Mouse (Mus musculus) R1 (cell line): ENCODE measurements at regions not wholly inside any gene's neighbourhood (a gene's known extent, or its start where the extent isn't known, plus 50 kb on each side); places are given as distances from the start of the nearest gene placed in this dataset.

Experiments
- DNase-seq: peaks from one replicate; pipeline ENCODE4 v3.0.0-alpha.2; 2018; ENCODE audit warnings: low read depth, low spot score

DNA sequence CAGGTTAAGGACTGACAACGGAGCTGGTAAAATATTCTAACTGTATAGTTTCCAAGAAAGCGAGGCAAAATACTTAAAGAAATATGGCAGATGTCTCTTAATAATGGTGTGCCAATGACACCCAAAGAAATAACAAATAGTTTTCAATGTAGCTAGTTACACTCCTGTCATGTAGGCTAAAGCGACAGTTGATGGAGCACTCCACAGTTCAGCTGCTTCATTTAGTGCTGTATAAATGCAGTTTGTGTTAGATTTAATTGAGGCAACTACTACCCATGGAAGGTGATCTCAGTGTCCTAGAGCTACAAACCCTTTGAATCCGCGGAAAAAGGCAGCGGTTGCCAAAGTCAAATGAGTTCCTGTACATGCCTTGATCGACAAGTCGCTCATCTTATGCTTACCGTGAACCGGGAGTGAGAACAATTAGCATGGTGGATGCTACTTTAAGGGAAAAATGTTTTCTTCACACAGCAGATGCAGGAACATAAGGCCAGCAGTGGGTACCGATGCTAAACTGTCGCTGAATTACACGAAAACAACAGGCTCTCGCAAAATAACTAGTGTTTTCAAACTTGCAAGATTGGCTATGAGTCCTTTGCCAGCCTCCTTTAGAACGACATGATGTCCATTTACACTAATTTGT lies 961.4 kb downstream of the Mat2b start:
- DNase-seq: no peak

DNA sequence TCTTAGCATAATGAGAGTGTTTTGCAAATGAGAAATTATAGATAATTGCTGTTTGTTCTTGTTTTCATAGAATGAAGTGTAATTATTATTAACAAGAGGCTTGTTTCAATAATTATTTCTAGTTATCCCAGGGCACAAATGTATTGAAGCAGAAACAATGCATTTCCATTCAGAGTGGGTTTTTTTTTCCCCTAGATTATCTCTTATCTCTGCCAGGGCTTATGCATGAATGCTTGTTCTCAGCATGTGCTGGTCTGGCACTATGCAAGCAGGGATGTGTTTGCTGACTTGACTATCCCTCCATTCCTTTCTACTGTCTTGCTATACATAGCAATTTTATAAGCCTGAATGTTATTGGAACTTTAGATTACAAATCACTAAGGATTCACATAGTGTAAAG lies 971.4 kb downstream of the Mat2b start:
- DNase-seq: no peak

DNA sequence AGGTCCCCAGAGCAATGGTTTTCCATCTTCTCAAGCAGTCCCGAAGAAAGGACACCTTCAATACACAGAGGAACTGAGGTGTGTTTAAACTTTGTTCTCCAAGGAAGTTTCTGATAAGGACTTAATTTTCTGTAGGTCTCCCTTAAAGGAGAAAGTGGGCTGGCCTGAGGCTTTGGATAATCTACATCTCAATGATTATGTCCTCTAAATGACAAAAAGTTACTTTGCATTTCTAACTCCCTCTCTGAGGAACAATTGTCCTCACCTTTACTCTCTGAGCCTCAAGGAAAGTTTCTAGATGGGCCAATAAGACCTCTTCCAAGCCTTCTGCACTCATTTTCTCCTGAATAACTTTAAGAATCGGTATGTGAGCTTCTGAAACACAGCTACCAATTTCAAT lies 1016.5 kb downstream of the Mat2b start:
- DNase-seq: peak; percentile 75

DNA sequence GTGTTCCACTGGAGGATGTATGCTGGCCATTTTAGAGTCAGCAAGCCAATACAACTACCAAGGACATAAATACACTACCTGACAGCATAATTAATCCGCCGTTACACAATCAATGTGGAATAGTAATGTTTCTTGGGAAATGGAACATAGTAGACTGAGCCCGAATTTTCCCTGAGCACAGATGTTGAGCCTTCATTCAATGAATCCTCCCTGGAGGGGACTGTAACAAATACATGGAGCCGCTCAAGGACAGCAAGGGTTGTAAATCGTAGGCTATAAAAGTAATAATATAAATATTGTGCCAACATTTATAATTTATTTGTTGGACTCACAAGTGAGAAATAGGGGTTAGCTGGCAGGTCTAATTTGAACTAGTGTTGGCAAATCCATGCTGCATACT lies 1041.4 kb downstream of the Mat2b start:
- no peak for DNase-seq

DNA sequence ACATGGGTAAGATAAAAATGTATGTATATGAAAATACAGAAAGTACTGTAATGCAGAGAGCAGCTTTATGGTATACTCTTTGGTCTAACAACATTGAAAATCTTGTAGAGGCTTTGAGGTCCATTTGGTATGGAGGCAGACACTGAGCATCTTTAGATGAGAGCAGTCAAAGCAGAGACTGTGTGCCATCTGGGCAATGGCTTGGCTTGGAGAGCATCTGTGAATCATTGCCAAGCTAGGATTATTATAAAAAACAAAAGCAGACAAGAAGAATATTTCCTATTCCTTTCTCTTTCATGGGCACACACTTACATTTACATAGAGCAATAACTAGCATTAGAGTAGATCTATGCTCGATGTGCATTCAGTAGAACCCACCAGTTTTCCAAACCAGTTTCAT lies 1075.6 kb downstream of the Mat2b start:
- no peak for DNase-seq

DNA sequence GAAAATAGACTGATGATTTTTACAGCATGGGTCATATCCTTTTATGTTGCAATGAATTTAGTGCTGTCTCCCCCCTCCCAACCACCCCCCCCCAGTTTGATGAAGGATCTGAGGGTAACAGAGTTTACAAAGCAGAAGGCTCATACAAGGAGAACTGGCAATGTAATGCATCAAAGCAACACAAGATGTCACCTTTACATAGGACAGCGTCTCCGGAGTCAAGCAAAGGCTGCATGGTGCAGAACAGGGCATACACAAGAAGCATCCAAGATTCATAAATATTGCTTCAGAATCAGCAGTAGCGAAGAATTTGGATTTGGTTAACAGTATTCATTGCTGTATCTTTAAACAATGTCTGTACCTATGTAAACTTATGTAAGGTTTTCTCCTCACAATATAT lies 1079.2 kb downstream of the Mat2b start:
- DNase-seq: no peak

DNA sequence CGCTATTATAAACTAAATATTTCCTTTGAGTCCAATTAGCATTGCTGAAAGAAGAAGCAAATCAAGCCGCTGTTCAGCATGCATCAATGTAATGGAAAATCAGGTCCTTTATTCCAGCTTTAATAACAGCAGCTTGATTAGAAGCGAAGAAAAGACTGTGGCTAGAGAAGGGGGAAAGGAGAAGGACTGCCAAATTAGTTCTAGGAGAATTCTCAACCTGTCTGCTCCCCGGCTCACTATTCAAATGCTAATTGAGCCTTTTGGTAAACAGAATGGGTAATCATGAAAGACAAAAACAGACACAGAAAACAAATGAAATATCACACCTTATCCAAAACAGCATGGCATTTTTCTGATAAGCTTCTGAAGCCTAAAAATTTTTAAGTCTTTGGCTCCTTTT lies 1098.5 kb downstream of the Mat2b start:
- peak; percentile 56 for DNase-seq

DNA sequence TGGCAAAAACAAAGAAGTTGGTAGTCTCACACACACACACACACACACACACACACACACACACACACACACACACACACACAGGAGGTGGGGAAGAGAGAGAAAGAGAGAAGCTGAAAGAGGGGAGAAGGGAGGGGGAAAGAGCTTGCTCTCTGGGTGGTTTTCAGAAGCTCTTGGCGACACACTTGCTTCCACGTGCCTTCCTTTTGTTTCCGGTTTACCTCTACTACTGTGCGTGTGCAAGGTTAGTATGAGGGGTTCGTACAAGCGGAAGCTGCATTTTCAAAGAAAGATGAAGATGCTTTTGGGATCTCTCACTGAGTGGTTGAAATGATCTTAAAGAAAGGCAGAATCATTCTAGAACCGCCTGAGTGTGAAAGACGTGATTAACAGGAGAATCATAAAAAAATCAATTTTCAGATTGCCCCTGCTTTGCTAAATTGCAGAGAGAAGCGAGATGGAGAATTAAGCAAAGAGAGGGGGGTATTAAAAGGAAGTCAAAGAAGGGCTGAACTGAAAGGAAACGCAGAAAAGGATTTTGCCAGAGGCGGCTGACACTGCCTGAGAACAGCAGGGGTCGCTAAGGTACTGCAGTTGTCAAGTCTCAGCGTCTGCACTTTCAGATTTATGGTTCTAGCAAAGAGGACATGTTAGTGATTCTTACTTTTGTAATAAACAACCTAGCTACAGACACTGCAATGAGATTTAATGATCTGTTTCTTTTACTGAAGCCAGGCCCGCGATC lies 1106.2 kb downstream of the Mat2b start:
- peak; percentile 45 for DNase-seq

DNA sequence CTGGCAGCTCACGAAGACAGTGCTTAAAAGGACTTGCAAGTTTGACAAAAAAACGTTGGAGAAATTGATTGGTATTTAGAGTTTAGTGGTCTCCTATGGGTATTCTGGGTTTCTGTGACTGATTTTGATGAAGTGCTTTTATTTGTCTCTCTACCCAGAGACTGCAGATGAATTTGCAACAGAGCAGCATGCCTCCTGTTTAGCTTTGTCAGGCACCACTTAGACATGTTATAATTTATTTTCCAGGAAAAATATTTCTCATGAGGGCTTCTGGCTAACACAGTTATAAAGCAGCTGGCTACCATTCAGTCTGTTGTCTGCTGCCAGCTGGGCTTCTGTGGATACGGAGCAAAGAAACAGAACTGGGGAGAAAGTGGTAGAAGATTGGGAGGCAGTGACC lies 1136.7 kb downstream of the Mat2b start:
- no peak for DNase-seq

DNA sequence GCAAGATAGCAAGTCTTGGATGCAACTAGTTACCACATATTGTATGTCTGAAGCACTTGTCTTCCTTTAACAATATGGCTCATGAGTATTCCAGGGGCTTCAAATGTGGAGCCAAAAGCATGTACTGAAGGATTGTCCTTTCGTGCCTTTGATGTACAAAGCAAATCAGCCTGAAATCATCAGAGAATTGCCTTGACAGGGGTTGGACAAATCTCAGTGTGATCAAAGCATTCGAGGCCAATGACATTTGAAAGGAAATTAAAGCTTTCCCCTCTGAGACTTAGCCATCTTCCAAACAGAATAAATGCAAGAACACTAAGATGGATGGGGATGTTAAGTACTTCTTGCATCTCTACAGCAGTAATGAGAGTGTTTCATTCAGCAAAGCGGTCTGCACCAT lies 1144.9 kb downstream of the Mat2b start:
- DNase-seq: no peak

DNA sequence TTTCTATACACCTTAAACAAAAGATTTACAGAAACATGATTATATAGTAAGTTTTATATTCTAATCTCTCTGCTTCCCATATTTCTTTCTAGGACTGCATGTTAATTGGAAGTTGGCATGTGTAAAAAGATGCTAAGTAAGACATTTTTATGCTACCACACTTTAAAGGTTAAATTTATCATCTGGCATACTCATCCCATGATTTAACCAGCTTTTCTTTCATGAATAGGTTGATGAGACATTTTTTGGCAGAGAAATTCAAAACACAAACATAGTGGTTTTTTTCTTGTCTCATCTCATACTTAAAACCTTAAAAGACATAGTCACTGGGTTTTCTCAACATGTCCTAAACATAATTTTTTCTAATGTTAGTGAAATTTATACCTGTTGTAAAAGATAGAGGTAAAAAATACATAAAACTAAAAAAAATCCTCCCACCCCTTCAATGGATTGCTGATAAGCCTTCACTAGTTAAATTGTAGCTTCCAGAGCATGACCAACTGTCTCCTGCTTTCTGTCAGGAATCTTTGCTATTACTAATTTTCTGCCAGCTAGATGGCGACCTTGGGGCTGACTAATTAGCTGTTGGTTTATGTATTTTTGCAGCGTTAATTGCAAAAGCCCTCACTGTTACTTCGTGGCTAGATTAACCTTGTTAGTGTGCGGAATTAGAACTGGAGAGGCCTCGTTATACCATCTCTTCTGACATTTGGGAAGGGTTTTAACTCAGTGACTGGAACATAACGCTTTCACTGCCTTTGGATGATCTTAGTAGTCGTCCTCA lies 1169.9 kb downstream of the Mat2b start:
- no peak for DNase-seq

DNA sequence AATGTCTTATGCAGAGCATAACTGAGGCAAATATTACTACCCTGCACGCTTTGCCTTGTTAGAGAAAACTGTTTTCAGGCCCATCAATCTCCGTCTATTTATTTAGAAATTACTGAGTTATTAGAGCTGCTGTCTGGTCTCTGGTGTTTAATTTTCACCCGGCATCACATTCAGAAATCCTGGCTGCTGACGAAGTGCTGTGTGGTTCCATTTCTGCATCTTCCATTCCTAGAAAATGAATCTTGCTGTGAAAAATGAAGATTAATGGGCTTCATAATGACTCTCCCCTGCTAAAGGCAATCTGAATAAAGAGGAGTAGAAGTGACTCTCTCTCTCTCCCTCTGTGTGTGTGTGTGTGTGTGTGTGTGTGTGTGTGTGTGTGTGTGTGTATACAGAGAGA lies 1199.8 kb downstream of the Mat2b start:
- no peak for DNase-seq

DNA sequence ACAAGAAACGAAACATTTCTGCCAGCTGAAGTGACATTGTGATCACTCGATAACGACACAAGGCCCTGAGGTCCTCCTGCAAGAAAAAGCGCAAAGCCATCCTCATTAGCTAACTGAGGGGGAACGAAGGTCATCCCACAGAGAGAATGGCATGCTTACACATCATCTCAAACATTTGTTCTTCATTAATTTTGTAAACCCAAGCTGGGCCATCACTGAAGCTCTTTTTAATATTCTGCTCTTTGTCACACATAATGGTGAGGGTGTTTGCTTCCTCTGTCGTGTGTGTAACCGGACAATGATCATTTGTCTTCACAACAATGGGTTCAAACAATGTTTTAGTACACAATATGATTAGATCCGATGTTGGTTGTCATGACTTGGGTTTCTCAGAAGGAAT lies 1217.9 kb downstream of the Mat2b start:
- DNase-seq: no peak

DNA sequence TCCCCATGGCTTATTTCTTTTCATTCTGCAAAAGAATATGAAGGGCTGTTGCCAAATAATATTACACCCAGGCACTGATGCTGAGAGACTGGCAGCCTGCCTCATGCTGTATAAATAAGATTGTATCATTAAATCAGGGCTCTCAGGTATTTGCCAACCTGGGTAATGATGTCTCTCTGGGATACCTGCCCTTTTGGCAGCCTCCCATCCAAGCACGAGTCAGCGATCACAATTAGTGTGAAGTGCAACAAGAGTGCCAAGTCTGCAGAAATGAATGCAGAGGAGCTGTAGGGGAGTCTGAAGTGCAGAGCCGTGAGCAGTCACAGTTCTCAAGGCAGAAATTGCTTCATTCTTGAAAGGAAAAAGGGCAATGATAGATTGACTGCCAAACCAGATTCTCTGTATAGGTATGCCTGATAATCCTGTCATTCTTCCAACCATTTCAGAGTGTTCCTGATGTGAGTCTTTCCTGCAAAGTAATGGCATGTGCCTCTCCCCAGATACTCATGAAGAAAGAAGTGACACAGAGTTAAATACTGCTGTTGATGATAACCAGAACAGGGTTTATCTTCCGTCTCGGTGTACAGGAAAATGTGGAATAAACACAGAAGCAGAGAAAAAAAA lies 1241.6 kb downstream of the Mat2b start:
- no peak for DNase-seq

DNA sequence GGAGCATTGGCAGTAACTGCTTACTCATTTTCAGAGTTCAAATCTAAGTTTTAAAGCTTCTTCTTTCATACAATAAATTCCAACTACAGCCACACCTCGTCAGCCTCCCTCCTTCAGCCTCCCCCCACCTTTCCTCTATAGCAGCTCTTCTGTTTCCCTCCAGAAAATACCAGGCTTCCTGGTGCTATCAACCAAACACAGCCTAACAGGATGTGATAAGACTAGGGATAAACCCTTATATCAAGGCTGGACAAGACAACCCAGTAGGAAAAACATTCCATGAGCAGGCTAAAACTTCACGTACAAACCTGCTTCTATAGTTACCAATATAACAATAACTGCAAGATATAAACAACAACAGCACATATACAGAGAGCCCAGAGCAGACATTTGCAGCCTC lies 1248.6 kb downstream of the Mat2b start:
- no peak for DNase-seq

DNA sequence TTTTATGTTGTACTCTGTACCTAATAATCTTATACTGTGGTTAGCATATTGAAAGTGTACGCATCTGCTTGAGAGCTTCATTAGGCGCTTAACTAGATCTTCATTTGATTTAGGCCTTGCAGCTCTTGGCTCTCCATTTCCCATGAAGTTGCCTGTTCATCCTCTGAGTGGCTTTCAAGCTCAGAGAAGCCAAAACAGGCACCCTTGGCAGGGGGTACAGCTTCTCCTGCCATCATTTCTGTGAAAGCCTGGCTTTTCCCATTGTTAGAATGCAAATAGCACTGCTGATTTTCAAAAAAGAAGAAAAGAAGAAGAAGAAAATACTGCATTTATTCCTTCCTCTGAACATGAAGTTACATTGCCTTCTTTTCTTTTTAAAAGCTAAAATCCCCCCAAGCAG lies 1283.3 kb downstream of the Mat2b start:
- DNase-seq: no peak

DNA sequence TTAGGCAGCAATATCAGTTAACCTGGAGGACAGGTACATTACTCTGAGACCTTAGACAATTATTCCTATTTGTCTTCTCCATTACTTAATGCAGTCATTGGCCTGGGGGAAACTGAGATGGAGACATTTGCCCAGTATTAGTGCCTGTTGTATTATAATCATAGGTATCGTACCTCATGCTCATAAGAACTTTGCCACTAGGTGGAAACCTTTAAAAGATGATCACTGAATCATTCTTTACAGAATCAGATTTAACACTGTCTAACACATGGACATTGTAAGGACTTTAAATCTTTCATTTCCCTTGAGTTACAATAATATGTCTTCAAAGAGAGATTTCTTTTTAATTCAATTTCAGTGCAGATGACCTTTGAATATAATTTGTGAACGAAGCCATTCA lies 1283.8 kb downstream of the Mat2b start:
- DNase-seq: no peak

DNA sequence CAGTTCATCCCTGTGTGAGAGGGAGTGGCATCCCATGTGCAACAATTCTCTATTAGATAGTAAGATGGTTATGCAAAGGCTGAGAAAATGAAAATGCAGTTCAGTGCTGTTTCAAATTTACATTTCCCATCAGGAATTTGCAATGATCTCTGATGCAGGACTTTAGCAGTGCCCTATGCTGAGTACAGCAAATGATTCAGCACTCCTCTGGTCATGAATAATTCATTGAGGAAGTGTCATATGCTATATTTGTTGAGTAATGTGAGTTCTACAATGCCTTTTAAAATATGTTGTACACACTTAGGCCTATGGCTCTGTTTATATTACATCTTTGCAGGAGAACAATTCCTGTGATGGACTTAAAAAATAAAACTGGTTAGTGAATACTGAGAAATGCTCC lies 1330.2 kb downstream of the Mat2b start:
- DNase-seq: no peak

DNA sequence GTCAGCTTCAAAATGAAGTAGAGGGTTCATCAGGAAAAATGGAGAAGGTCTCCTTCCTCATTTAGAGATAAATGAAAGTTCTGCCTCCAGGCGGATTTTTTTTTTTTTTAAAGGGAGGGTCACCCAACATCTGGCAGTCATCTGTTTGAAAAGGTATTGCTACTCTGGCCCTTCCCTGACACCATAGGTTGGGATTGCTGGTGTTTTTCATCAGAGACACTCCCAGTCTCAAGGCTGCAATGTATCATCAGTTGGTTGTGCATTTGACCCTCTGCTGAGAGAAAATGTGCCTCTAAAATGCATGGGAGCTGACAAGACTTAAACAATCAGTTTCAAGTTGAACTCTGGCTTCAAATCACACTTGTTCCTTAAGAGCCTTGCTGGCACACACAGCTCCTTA lies 1344.4 kb downstream of the Mat2b start:
- DNase-seq: no peak
